Mouse (Mus musculus) heart, embryonic 16.5 days (tissue): ENCODE measurements around the gene Celf5. TPM values are rescaled to one million over a fixed set of nuclear protein-coding genes. Genes with fewer than 3 reads are reported as not detected.

Experiments used
- ATAC-seq: fragments of 200-750 bp; cut with Nextera tagmentation; replicated peaks from 2 replicates; pipeline ENCODE4 v1.8.0; 2017; ENCODE audit warnings: moderate number of reproducible peaks; ENCODE audit not compliant: insufficient read depth, low FRiP score; ENCODE audit errors: extremely low read depth
- H3K27ac ChIP-seq: fragments of 300-500 bp; sonication (generic); 2 replicates; pipeline ENCODE4 v1.5.1; 2014; ENCODE audit warnings: mild to moderate bottlenecking, low read length, control low read depth, moderate library complexity
- H3K27me3 ChIP-seq: fragments of 300-500 bp; sonication (generic); 2 replicates; pipeline ENCODE4 v1.6.1; 2014; ENCODE audit warnings: low read length, mixed read lengths; ENCODE audit not compliant: control insufficient read depth, insufficient read depth
- H3K36me3 ChIP-seq: fragments of 300-500 bp; sonication (generic); 2 replicates; pipeline ENCODE4 v1.6.1; 2014; ENCODE audit not compliant: control insufficient read depth, insufficient read depth
- H3K4me1 ChIP-seq: fragments of 300-500 bp; sonication (generic); 2 replicates; pipeline ENCODE4 v1.6.1; 2014; ENCODE audit warnings: low read length, mixed read lengths; ENCODE audit not compliant: control insufficient read depth, insufficient read depth
- H3K4me2 ChIP-seq: fragments of 300-500 bp; sonication (generic); 2 replicates; pipeline ENCODE4 v1.6.1; 2014; ENCODE audit warnings: low read depth, mild to moderate bottlenecking, control low read depth, low read length
- H3K4me3 ChIP-seq: fragments of 300-500 bp; sonication (generic); 2 replicates; pipeline ENCODE4 v1.5.1; 2014; ENCODE audit warnings: mild to moderate bottlenecking, control low read depth, low read length
- H3K9ac ChIP-seq: fragments of 300-500 bp; sonication (generic); 2 replicates; pipeline ENCODE4 v1.6.1; 2014; ENCODE audit warnings: low read length, control low read depth
- H3K9me3 ChIP-seq: fragments of 300-500 bp; sonication (generic); replicated peaks from 2 replicates; pipeline ENCODE4 v1.6.1; 2016; ENCODE audit warnings: low read length; ENCODE audit not compliant: control insufficient read depth
- WGBS: fragments of 180-500 bp; shearing (Covaris S2); extraction: QIAGEN DNeasy Blood & Tissue Kit; methylation state at CpG from one replicate; pipeline ENCODE4 v1.1.7; 2014; 5-methylcytosine and 5-hydroxymethylcytosine counted together
- polyA plus RNA-seq: library from polyadenylated mRNA; unstranded; fragments of >200 nt; fragmentation: Nextera tagmentation; extraction: Ambion mirVana; gene quantifications from 2 replicates; pipeline ENCODE4 v1.2.1, GENCODE M21; 2015

Celf5 gene
- polyA plus RNA-seq, result 0.24 TPM in 2 replicates

DNA sequence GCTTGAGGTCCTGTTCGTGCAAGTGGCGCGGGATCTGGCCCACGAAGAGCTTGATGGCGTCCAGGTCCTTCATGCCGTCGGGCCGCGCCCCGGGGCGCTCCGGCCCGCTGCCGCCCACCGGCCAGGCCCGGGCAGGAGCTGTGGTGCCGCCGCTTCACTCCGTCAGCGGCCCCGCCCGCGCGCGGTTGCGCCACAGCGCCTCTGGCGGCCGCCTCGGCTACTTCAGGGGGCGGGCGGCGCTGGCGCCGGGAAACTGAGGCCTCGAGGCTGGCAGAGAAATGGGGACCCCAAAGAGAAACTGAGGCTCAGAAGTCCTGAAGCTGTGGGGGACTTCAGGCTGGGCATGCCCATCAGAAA, at the start of gene Celf5:
Gene Celf5 (minus strand): TSS at position 177 of the 357 bp plus-strand sequence.
- H3K4me1 ChIP-seq, result peaks cover 9% of the 10 kb centered on the region; the same call in 1 of the 2 replicates
- H3K9ac ChIP-seq, result peak within 1 kb of the TSS; percentile 53
- peaks cover 11% of the 10 kb centered on the region; the same call in 1 of the 2 replicates for H3K36me3 ChIP-seq
- ATAC-seq, result peak; percentile 43; the same call in 1 of the 2 replicates
- H3K4me2 ChIP-seq, result peak within 1 kb of the TSS; percentile 74
- no peaks in the 10 kb centered on the region for H3K9me3 ChIP-seq
- no peak within 1 kb of the TSS for H3K27ac ChIP-seq
- WGBS, result under 1% methylated on average over 36 of the region's 36 CpGs
- peak within 1 kb of the TSS; percentile 56 for H3K4me3 ChIP-seq
- peaks cover 23% of the 10 kb centered on the region for H3K27me3 ChIP-seq

DNA sequence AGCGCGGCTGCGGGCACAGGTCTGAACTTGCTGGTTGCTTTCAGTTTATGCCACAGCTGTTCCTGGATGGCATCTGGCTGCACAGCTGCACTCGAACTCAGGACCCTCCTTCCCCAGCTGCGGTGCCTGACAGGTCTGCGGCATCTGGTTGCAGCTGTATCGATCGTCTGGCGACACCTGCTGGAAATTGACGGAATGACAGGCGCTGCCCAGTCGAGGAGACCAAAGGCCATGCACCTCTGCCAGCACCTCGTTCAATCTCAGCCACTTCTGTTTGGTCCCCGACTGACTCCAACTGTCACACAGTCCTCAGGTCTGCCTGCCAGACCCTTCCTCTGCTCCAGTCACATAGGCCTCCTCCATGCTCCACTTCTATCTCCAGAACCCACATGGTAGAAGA, 44.3 kb upstream of the Celf5 start:
- Histone ChIP-seq H3K27me3 (no peaks in the 10 kb centered on the region), H3K27ac (no peak overlapping the region), H3K9me3 (no peaks in the 10 kb centered on the region), H3K9ac (no peak overlapping the region), H3K36me3 (peaks cover 6% of the 10 kb centered on the region), H3K4me2 (no peak overlapping the region), H3K4me1 (no peaks in the 10 kb centered on the region), H3K4me3 (no peak overlapping the region)
- 0 out of 2 replicates have a peak, but pooled peaks have one; percentile 39 for ATAC-seq
- WGBS, result 15% methylated on average over 14 of the region's 14 CpGs

DNA sequence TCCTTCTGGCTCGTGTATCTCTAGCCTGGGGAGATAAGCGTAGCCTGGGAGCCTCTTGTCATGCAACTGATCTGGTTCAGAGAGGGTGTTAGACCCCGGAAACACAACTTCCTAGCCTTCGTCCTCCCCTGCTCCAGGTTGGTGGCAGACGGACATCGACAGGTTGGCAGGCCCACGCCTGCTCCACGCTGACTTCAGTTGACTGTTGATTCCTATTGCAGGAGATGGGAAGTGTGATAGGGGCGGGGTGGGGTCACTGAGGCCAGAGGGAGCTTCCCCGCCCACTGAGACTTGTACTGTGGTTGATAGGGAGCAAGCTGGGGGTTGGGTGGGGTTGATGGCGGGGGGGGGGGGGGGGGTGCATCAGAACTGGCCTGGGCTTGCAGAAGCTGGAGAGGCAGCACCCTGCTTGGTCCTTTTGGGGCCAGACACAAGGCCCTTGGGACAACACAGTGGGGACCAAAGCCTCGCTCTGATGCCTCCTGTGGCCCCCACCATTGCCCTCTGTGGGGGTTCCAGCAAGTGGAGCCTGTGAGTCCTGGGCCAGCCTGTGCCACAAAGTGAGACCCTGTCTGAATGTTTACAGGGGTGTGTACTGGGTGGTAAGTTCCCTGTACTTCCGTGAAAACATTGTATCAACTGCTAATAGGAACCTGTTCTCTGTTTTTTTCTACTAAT, 42.6 kb upstream of the Celf5 start:
- Histone ChIP-seq H3K27me3 (no peaks in the 10 kb centered on the region), H3K9me3 (no peaks in the 10 kb centered on the region), H3K36me3 (no peaks in the 10 kb centered on the region), H3K9ac (no peak overlapping the region), H3K27ac (no peak overlapping the region), H3K4me1 (no peaks in the 10 kb centered on the region), H3K4me3 (no peak overlapping the region), H3K4me2 (no peak overlapping the region)
- WGBS, result 40% methylated on average over 12 of the region's 13 CpGs
- no peak for ATAC-seq

- Histone ChIP-seq H3K9ac (0 out of 2 replicates have a peak within 1 kb of the TSS, but pooled peaks have one; percentile 2), H3K4me3 (peak within 1 kb of the TSS; percentile 9; the same call in 1 of the 2 replicates), H3K27me3 (no peaks in the 10 kb centered on the region), H3K27ac (no peak within 1 kb of the TSS), H3K4me2 (peak within 1 kb of the TSS; percentile 36), H3K36me3 (no peaks in the 10 kb centered on the region), H3K9me3 (no peaks in the 10 kb centered on the region), H3K4me1 (no peaks in the 10 kb centered on the region)
- 18% methylated on average over 9 of the region's 9 CpGs for WGBS
- ATAC-seq, result no peak; the same call in 1 of the 2 replicates
These were observed 41.6 kb upstream of the Celf5 start, which contains the start of gene Gna15 for GRCm38 (mm10) chr10:81524051-81524605. Gna15 (minus strand) TSS chr10:81524225.

DNA sequence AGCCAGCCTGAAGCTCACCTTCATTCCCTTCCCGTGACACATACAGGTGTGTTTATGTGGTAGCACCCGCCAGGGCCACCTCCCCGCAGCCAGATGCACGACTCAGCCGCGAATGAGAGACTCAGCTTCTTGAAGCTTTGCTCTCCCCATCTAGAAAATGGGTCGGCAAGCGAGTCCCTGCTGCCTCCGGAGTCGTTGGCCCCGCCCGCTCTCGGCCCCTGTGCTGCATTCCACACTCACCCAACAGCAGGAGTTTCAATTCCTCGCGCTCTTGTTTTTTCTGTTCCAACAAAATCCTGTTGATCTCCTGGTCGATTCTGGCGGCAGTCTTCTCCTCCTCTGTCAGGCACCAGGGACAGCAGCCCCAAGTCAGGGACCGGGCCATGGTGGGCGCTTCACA, 41.1 kb upstream of the Celf5 start:
- H3K27ac ChIP-seq, result no peak overlapping the region
- no peaks in the 10 kb centered on the region for H3K36me3 ChIP-seq
- H3K4me2 ChIP-seq, result peak overlapping the region; percentile 36
- ATAC-seq, result no peak
- 12% methylated on average over 19 of the region's 19 CpGs for WGBS
- H3K4me1 ChIP-seq, result no peaks in the 10 kb centered on the region
- H3K27me3 ChIP-seq, result no peaks in the 10 kb centered on the region
- peak overlapping the region; percentile 9; the same call in 1 of the 2 replicates for H3K4me3 ChIP-seq
- no peaks in the 10 kb centered on the region for H3K9me3 ChIP-seq
- H3K9ac ChIP-seq, result 0 out of 2 replicates have a peak overlapping the region, but pooled peaks have one; percentile 2

DNA sequence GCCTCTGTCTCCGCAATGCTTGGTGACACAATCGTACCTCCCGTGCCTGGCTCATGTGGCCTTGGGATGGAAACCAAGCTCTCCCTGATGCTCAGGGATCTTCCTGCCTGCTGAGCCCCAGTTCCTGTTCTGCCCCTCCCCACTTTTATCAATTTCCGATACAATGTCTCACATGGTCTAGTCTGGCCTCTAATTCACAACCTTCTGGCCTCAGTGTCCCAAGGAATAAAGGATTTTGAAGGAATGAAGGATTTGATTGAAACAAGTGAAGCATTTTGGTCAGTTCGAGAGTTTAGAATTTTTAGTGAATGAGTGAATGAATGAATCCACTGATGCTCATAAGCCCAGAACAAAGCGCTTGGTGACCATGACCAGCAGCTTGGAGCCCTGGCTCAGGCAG, 40.6 kb upstream of the Celf5 start:
- no peaks in the 10 kb centered on the region for H3K27me3 ChIP-seq
- H3K27ac ChIP-seq, result no peak overlapping the region
- H3K36me3 ChIP-seq, result no peaks in the 10 kb centered on the region
- WGBS, result 66% methylated on average over 6 of the region's 6 CpGs
- no peak overlapping the region for H3K4me3 ChIP-seq
- H3K4me1 ChIP-seq, result no peaks in the 10 kb centered on the region
- H3K4me2 ChIP-seq, result no peak overlapping the region
- H3K9me3 ChIP-seq, result no peaks in the 10 kb centered on the region
- no peak overlapping the region for H3K9ac ChIP-seq
- no peak for ATAC-seq

GRCm38 (mm10) chr10:81519978-81520365, 37.5 kb upstream of the Celf5 start:
- no peak overlapping the region for H3K27ac ChIP-seq
- ATAC-seq, result no peak
- no peaks in the 10 kb centered on the region for H3K9me3 ChIP-seq
- WGBS, result 52% methylated on average over 3 of the region's 3 CpGs
- H3K27me3 ChIP-seq, result no peaks in the 10 kb centered on the region
- no peak overlapping the region for H3K4me3 ChIP-seq
- no peak overlapping the region for H3K9ac ChIP-seq
- no peaks in the 10 kb centered on the region for H3K4me1 ChIP-seq
- H3K4me2 ChIP-seq, result no peak overlapping the region
- H3K36me3 ChIP-seq, result no peaks in the 10 kb centered on the region

- Histone ChIP-seq H3K4me3 (no peak overlapping the region), H3K9ac (no peak overlapping the region), H3K36me3 (no peaks in the 10 kb centered on the region), H3K9me3 (no peaks in the 10 kb centered on the region), H3K27ac (no peak overlapping the region), H3K27me3 (no peaks in the 10 kb centered on the region), H3K4me1 (no peaks in the 10 kb centered on the region), H3K4me2 (no peak overlapping the region)
- 62% methylated on average over 6 of the region's 6 CpGs for WGBS
- no peak for ATAC-seq
These were observed 36.9 kb upstream of the Celf5 start for GRCm38 (mm10) chr10:81519227-81519977.

- no peaks in the 10 kb centered on the region for H3K27me3 ChIP-seq
- no peaks in the 10 kb centered on the region for H3K4me1 ChIP-seq
- H3K9me3 ChIP-seq, result 0 out of 2 replicates have a peak, but pooled peaks cover 4% of the 10 kb centered on the region
- H3K9ac ChIP-seq, result no peak overlapping the region
- H3K36me3 ChIP-seq, result no peaks in the 10 kb centered on the region
- ATAC-seq, result no peak
- WGBS, result 15% methylated on average over 4 of the region's 4 CpGs
- H3K4me2 ChIP-seq, result no peak overlapping the region
- H3K27ac ChIP-seq, result no peak overlapping the region
- no peak overlapping the region for H3K4me3 ChIP-seq
These were observed 36.0 kb upstream of the Celf5 start for GRCm38 (mm10) chr10:81518546-81518945.
